Mouse (Mus musculus) WW6 (cell line): ENCODE results near the gene Pirb.
"Not testable (repeated sequence)": the region's sequence is repeated elsewhere in the genome, so short reads cannot be mapped to it uniquely, and the experiment has no call there.

Experiments used
- DNase-seq: peaks from one replicate; pipeline ENCODE4 v3.0.0-alpha.2; 2013; ENCODE audit warnings: low read depth, low spot score

Pirb gene

DNA sequence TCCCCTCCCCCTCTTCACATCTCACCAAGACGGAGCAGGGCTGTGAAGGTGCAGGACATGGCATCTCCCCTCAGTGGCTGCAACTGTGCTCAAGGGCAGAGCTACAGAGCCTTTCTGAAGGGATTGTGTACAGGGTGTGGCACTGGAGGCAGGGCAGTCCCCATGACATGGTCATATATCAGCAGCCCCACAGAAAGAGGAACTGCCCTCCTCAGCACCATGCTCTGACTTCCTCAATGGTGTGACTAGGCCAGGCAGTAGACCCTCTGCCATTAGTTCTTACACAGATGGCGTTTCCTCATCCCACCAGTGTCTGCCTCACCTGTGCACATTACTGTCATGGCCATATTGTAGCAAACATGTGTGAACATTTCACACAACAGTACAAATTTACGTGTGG lies at the start of gene Pirb:
Gene Pirb (minus strand): TSS at position 124 of the 400 bp plus-strand sequence.
- not testable (repeated sequence) for DNase-seq

DNA sequence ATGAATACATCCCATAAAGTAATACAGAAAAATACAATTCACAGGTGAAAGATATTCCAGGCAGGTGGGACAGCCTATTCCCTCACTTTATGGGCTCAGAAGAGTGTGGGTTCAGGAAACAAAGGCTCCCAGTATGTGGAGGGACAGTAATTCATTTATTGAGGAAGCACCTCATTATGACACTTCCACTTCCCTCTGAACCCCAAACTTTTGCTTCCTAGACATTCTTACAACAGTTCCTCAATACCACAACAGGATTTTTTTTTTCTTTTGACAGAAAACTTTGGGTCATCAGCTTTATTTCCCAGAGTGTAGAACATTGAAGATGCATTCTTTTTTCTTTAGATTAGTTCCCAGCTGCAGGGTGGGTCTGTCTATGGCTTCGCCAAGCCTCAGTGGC lies 12.5 kb upstream of the Pirb start:
- DNase-seq: not testable (repeated sequence)

DNA sequence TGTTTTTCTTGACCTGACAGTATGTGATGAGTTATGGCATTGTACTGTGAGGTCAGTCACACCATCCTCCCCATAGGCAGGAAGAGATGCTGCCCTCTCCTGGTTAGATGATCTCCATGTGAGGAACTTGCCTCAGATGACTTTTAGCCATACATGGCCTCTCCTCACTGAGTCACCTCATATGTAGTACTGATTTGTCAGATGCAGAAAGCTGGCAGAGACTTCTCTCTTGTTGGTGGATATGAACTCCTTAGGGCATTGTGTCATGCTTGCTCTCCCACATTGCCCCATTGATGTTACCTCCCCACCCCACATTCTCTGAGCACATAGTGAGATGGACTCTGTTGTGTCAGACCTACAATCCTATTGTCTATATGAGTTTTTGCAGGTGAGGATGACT lies 5.3 kb upstream of the Pirb start:
- DNase-seq: not testable (repeated sequence)

DNA sequence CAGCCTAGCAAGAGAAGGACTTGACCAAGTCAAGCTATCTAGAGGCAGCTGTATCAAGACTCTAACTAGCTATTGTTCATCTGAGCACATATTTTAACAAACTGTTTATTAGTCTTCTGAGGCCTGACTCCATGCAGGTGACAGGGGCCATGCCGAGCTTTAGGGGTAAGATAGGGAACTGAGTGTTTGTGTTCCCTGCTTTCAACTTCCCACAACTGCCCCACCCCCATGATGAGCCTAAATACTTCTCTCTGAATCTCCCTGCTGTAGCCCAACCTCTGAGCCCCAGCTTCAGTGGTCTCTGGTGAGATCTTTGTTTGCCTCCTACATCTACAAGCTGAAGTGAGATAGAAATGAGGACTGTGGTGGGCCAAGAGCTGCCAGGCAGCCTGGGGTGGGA lies 4.9 kb downstream of the Pirb start:
- DNase-seq: no peak

DNA sequence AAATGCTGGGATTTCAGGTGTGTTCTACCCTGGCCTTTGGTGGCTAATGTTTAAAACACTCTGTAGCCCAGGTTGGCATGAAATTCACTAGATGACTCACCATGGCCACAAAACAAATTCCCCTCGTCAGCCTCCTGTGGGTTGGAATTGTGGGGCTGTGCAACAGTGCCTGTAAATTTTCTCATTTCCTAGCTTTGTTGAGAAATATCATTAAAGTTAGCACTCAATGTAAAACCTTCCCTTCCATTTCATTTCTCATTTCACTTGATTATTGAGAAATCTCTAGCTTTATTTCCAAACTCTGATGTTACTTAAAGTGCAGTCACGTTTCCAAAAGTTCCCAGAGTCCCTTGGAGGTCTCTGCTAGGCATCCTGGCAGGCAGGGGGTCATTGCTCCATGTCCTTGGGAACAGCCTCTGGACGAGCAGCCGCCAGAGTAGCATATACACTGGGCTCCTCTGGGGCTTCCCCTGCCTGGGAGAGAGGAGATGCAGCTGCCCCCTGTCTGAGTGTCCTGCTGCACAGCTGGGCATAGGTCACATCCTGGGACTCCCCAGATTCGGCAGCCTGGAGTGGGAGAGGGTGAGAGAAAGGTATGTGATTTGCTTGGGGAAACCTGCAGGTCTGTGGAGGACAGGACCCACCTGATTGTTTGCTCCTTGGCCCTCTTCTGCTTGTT lies 7.8 kb downstream of the Pirb start:
- DNase-seq: no peak

DNA sequence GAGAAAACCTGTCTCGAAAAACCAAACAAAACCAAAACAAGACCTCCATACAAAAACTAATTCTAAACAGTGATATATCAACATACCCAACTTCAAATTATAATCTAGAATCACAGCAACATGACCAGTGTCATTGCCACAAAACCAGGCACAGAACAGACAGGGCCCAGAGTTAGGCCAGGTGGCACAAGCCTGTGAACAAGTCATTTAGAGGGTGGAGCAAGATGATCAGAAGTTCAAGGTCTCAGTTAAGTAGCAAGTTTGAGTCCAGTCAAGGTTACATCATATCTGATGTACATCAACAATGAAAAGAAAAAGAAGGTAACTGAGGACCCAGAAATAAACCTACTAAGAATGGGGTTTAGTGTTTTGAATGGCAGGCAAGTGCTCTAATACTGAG lies 11.2 kb downstream of the Pirb start:
- DNase-seq: no peak

DNA sequence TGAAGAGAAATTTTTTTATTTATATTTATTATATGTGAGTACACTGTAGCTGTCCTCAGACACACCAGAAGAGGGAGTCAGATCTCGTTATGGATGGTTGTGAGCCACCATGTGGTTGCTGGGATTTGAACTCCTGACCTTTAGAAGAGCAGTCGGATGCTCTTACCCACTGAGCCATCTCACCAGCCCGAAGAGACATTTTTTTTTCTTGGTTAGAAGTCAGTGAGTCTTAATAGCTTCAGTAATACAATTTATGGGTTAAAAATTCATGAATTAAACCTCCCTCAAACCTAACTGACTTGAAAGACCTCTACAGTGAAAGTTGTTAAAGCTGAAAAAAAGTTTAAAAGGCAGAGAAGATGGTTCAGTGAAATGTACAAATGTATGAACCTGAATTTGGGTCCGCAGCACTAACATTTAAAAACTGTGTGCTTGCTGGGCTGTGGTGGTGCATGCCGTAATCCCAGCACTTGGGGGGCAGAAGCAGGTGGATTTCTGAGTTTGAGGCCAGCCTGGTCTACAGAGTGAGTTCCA lies 11.7 kb downstream of the Pirb start:
- not testable (repeated sequence) for DNase-seq

DNA sequence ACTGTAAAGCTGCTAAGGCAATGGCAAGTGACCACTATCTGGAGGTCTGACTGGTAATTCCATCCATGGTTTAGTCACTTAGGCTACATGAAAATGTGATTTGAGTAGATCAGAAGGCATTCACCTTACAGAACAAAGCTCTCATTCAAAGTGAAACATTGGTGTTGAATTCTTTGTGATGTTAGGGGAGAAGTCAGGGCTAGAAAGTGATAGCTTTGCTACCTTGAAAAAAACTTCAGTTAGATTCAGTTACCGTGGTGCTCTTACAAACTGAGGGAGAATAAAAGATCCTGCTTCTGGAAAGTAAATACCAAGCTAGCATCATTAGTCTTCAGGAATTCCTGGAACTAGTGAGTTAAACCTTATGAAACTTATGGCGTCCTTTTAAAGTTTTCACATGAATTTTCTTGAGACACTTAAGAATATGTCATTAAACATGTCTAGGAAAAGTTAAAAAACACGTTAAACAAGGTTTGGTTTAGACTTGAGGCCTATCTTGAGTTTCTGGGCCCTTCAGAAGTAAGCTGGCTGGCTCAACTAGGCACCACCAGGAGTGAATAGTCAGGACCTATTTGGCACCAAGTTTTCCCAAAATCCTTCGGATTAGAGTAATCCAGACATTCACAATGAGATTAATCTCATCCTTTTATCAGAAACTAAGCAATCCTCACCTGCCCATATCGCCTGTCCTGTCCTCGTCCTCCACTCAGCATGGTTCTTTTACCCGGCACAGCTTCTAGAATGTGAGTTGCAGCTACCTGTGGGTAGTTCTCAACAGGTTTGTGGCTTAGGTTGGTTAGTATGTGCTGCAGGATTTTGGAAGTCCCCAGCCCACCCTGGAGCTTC lies 12.4 kb downstream of the Pirb start:
- DNase-seq: no peak

DNA sequence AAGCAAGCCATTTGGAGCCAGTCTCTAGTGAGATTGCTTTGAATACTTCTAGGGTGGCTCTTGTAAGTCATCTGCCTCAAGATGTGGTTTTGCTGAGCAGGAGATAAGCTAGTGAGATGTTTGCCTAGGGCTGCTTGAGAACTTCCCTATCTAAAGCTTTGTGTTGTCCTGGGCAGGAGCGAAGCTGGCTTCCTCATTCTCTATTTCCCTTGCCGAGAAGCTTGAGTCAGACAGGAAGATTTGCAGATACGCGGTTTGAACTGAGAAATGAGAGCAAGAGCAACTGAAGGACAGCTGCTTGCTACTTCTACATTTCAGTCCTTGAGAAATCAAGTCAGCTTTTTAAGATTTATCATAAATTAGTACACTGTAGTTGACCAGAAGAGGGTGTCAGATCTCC lies 13.2 kb downstream of the Pirb start:
- no peak for DNase-seq

DNA sequence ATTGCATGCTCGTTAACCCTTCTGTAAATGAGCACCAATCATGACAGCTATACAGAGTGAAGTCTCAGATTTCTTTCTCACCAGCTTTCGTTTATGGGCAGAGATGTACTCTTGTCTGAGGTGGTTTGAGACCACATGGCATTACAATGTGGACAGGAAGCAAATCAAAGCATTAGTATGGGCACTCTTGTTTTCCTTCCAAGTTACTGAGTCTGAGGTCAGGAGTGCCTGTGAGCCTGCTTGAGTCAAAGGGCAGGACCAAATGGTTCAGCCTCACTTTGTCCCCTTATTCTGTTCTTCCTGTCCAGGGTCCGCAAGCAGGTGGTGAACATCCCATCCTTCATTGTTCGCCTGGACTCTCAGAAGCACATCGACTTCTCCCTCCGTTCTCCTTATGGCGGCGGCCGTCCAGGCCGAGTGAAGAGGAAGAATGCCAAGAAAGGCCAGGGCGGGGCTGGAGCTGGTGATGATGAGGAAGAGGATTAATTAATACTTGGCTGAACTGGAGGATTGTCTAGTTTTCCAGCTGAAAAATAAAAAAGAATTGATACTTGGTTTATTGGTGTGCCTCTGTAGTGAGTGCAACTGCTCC lies 13.8 kb downstream of the Pirb start:
- DNase-seq: no peak

DNA sequence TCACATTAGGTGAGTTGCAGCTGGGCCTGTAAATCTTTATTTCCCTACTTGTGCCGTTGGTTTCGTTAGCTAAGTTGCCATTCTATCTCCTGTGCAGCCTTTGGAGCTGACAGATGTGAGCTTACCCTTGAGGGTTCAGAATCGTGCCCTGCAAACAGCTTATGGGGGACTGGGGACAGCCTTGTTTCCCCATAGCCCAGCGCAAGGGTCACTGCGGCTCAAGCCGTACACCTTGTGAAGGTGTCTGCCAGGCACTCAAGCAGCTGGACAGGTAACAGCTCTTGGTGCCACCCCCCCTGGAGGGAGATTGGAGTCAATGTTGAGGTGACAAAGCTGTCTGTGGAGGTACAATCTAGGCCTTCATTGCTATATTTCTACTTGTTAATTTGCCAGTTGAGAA lies 14.3 kb downstream of the Pirb start:
- DNase-seq: no peak

DNA sequence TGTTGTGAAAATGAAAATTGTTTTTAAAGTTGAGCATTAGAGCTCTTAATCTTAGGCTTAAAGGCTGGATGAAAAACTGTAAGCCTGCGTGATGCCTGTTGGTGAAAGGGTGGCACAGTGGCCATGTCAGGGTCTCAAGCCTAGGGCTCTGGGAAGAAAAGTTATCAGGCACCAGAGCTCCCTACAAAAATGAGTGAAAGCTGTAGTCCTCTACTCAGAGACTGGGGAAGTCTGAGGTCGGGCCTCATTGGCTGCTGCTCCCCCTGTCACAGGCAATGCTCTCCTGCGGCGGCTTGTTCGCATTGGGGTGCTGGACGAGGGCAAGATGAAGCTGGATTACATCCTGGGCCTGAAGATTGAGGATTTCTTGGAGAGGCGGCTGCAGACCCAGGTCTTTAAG lies 14.7 kb downstream of the Pirb start:
- DNase-seq: not testable (repeated sequence)

DNA sequence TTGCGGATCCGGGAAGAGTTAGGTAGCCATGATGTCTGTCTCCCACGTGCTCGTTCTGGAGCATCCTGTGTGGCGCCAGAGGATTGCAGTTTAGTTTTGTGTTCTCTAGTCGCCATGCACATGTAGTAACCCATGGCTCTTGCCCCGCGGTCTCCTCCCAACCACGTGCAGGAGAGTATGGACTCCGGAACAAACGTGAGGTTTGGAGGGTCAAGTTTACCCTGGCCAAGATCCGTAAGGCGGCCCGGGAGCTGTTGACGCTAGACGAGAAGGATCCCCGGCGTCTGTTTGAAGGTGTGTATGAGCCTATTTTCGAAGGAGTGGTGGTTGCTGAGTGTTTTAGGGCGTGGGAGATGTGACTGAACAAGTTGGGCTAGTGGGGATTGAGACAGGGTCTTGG lies 15.7 kb downstream of the Pirb start:
- DNase-seq: no peak

DNA sequence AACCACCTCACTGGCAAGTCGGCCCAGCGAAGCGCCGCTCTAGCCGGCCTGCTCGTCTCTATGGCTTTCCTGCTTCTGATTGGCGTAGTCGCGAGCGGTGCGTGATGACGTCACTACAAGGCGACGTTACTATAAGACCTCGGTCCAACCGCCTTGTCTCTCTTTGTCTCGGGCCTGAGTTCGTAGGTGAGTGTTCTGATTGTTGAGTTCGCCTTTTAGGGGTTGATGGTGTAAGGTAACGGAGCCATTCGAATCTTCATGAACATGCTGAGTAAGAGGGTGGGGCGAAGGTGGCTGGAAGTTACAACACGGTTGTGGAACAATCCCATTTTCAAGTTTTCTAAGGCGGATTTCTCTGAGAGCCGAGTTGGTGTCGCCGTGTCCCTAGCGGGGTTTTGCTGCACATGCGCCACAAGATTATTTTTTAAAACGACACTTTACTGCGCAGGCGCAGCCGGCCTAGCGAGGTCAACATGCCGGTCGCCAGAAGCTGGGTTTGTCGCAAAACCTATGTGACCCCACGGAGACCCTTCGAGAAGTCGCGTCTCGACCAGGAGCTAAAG lies 16.2 kb downstream of the Pirb start, which contains the start of gene Rps9:
Gene Rps9 (plus strand): TSS at position 115 of the 563 bp plus-strand sequence.
- peak; percentile 86 for DNase-seq

DNA sequence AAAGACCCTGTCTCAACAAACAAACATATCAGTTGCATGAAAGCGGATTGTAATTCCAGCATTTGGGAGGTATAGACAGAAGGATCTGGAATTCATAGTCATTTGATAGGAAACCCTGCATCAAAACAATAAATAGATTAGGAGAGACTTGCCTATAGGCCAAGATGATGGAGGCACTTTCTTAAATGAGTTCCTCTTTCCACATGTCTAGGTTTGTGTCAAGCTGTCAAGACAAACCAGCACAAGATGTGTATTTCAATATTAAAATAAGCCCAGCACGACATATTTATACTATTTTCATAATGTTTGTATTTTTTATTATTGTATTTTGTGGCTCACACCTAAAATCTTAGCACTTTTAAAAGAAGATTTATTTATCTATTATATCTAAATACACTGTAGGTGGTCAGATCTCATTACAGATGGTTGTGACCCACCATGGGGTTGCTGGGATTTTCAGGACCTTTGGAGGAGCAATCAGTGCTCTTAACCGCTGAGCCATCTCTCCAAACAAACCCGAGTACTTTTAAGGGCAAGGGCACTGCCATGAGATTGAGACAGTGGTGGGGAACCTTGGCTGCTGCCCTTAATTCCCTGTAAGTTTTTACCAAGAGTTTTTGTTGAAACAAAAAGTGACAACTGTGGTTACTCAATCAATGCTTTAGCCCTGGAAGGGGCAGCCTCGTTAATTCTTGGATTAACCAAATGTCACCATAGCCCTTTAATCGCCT lies 16.9 kb downstream of the Pirb start:
- DNase-seq: no peak

DNA sequence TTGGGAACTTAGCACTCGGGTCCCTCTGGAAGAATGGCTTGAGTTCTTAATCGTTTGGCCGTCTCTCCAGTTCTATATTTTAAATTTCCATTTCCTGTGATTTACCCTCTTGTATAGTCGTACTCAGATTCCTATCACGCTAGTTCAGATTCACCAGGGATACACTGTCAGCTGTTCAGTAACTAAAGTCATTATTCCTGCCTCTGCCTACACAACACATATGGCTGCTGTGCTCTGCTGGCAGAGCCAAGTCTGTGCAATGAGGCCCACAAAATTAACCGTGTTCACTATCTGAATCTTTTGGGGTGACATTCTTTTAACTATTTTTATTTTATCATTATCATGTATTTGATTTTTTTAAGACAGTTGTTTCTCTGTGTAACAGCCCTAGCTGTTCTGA lies 21.7 kb downstream of the Pirb start:
- no peak for DNase-seq

DNA sequence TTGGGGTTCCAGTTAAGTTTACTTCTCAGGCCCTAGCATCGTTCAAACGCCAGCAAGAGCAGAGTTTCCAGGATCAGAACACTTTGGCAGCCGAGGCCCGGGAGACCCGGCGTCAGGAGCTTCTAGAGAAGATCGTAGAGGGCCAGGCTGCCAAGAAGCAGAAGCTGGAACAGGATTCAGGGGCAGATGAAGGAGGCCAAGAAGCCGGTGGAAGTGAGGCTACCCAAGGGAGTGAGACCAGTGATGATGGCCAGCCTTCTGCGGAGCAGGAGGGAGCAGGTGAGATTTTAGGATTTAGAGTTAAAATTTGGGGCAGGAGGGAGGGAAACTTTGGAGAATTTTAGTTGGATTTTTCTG lies 25.3 kb downstream of the Pirb start:
- not testable (repeated sequence) for DNase-seq

DNA sequence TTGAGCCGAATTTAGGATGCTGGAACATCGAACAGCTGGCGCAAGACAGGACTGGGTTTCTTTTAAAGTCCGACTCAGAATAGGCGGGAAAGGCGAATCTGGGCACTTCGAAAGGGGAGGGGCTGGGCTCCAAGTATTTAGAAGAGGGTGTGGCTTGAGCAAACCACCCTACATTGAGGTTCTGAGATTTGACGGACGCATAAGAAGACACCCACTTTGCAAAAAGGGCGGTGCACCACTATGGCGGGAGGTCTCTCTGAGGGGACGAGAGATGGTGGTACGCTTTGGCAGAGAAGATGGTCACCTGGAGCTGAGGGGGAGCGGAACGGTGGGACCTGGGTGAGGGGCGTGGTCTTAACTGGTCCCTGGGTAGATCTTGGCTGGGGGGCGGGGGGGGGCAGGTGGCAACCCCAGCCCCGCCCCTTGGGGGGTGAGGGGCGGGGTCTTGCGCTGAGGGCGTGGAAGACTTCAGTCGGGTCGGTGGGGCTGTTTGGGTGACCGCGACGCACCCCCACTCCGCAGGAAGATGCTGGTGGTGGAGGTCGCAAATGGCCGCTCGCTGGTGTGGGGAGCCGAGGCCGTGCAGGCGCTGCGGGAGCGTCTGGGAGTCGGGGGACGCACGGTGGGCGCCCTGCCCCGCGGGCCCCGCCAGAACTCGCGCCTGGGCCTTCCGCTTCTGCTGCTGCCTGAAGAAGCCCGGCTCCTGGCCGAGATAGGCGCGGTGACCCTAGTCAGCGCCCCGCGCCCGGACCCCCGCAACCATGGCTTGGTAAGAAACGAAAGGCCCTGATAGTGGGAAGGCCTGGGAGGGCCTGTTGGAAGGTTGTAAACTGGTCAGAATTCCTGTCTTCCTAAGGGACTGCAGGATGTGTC lies 25.9 kb downstream of the Pirb start:
- DNase-seq: peak; percentile 79

DNA sequence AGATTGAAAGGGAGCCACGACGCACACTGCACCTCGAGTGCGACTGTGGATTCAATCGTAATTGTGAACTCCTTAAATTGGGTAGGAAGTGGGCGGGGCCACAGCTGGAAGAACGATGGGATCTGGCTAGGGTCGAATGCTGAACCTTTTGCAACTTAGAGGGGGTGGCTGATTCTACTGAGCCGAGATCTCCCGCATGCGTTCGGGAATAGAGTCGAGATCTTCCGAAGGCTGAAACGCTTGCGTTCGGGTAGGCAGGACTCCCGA lies 26.4 kb downstream of the Pirb start:
- DNase-seq: no peak

DNA sequence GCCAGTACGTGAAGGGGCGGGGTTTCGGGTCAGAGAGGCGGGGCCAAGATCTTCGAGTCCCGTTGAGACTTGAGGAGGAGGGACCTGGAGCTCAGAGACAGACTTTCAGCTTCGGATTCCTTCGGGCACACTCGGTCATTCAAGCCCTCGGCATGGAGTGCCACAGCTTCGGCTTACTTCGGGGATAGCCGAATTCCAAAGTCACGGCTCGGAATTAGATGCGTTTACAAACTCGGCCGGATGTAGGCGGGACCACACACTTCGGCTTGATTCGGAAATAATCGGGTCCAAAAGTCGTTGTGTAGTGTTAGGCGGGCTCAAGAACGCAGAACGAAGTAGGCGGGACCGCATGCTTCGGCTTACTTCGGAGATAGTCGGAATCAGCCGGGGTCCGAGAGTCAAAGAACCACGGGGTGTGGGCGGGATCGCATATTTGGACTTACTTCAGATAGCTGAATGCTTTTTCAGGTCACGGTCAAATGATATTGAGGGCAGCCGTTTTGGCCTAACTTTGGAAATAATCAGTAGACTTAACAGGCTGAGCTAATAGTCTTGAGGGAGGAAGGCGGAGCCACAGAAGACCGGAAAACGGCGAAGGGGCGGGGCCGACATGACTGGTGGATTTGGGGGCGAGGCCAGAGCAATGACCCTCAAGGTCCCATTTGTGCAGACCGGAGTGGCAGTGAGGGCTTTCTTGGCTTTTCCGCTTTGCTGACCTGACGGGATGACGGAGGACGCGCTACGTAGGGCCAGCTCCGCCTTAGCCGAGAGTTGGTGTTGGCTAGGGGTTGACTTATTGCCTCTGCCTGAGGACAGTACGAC lies 27.0 kb downstream of the Pirb start, which contains the start of gene Mboat7:
Gene Mboat7 (minus strand): TSS at position 537 of the 822 bp plus-strand sequence.
- DNase-seq: peak; percentile 85
